Mouse (Mus musculus) C2C12 (cell line): ENCODE results near the gene Col13a1.

ENCODE experiments used
- CEBPB ChIP-seq: IDR thresholded peaks from one replicate; pipeline ENCODE4 v1.6.1; 2011; ENCODE audit warnings: low read depth, mild to moderate bottlenecking, control low read depth, moderate library complexity
- CTCF ChIP-seq: IDR thresholded peaks from one replicate; pipeline ENCODE4 v1.5.1; 2011; ENCODE audit not compliant: control insufficient read depth, insufficient read depth, insufficient read length
- FOSL1 ChIP-seq: IDR thresholded peaks from one replicate; pipeline ENCODE4 v1.8.0; 2011; ENCODE audit warnings: mild to moderate bottlenecking, low read length; ENCODE audit not compliant: poor library complexity, insufficient read depth, severe bottlenecking
- USF1 ChIP-seq: IDR thresholded peaks from one replicate; pipeline ENCODE4 v1.6.1; 2011; ENCODE audit warnings: low read depth, mild to moderate bottlenecking, control low read depth, moderate library complexity

DNA sequence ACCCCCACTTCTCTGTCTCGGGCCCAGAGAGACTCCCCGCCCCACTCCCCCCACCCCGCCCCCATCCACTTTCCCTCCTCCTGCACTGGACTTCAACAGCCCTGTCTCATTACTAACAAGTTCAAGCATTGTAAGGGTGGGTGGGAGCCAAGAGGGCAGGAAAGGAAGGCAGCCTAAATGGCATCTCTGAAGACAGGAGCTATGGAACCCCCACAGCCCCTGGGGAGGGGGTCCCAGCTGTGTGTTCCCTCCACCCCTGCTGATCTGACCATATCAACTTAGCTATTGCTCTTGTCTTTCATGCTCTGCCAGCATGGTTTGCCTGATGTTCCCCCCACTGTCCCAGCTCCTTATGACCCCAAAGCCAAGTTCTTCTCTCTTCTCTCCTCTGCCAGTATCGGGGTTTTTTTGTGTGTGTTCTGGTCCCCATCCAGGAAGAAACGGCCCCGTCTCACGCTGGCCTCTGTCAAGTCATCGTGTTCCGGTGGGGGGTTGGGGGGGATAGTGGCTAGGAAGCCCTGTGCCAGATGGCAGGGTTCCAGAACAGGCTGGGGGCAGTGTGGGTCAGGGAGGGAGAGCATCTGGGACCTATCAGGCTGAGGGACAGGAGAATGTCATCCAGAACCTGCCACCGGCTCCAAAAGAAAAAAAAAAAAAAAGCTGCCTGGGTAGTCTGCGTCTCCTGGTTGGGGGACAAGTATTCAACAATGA lies 58.1 kb downstream of the Col13a1 start:
- TF ChIP-seq CTCF (no peak), USF1 (no peak), FOSL1 (no peak), CEBPB (no peak)
